Mouse (Mus musculus): ENCODE data around the gene Upp2.

DNA sequence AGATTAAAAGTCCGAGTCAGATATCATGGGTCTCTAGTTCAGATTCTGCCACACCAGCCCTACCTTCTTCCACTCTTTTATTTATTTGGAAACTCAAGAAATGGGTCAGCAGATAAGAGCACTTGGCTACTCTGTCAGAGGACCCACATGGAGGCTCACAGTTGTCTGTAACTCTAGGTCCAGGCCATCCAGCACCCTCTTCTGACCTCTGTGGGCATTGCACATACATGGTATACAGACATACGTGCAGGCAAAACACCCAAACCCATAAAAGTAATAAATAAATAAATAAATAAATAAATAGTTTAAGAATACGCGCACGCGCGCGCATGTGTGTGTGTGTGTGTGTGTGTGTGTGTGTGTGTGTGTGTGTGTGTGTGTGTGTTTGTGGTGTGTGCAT, 47.8 kb downstream of the Upp2 start:
- TF ChIP-seq CTCF (IDR thresholded peaks at IDR 0.05; ENCODE audit: low read depth, low read length) (peak; percentile 37; the same call in 1 of the 2 replicates), POLR2A (IDR thresholded peaks at IDR 0.05; ENCODE audit: extremely low read depth, insufficient read depth, low read length) (no peak)
